Mouse (Mus musculus): ENCODE results near the gene Tcte2.

GRCm38 (mm10) chr17:13733971-13734370 lies 27.7 kb downstream of the Tcte2 start:
- no peak for TF ChIP-seq EP300 (IDR thresholded peaks at IDR 0.05)
- no peak for TF ChIP-seq CTCF (IDR thresholded peaks at IDR 0.05)
